Mouse (Mus musculus): Measurements from ENCODE around the gene Rnh1. TPM values are rescaled to one million over a fixed set of nuclear protein-coding genes. Genes with fewer than 3 reads are reported as not detected.

The Rnh1 gene
- total and polyA plus RNA-seq, 3 experiments = 71.4 to 94.5 TPM; not detected in 1

- DNase-seq (ENCODE audit: low read depth, low spot score) = no peak
- peaks cover 0 to 1% of the 10 kb centered on the region in 2 experiments; a peak in 2 of 4 replicates for H3K36me3 ChIP-seq (ENCODE audit: control insufficient read depth in 1 of 2, insufficient read depth in 2 of 2, low read length in 2 of 2)
- H3K79me2 ChIP-seq (ENCODE audit: control insufficient read depth, insufficient read depth, low read length, poor library complexity) = no peaks in the 10 kb centered on the region
- no peak overlapping the region for H3K27ac ChIP-seq (ENCODE audit: control insufficient read depth, low read depth, low read length)
- no peak overlapping the region for H3K9ac ChIP-seq (ENCODE audit: control insufficient read depth, low read depth, low read length, poor library complexity, severe bottlenecking)
- H3K27me3 ChIP-seq (ENCODE audit: control insufficient read depth in 1 of 2, insufficient read depth in 2 of 2, low read length in 2 of 2) = no peaks in the 10 kb centered on the region
- no peak overlapping the region for H3K4me3 ChIP-seq (ENCODE audit: control insufficient read depth in 1 of 2, insufficient read depth in 1 of 2, low read depth in 2 of 2, low read length in 2 of 2)
- TF ChIP-seq MAX (IDR thresholded peaks at IDR 0.05; ENCODE audit: low read length) (no peak), ZKSCAN1 (IDR thresholded peaks at IDR 0.05; ENCODE audit: low read depth, low read length) (no peak), ETS1 (IDR thresholded peaks at IDR 0.05; ENCODE audit: low read depth, low read length) (no peak), EP300 (IDR thresholded peaks at IDR 0.05; ENCODE audit: low read depth in 1 of 2, low read length in 2 of 2) (no peak), TCF12 (IDR thresholded peaks at IDR 0.05; ENCODE audit: low read depth, low read length) (no peak), HCFC1 (IDR thresholded peaks at IDR 0.05; ENCODE audit: low read depth, low read length) (no peak), ELF1 (IDR thresholded peaks at IDR 0.05; ENCODE audit: low read depth, low read length) (no peak), GATA1 (IDR thresholded peaks at IDR 0.05; ENCODE audit: low read depth, low read length) (no peak), GABPA (IDR thresholded peaks at IDR 0.05; ENCODE audit: low read depth, low read length) (no peak), POLR2AphosphoS2 (IDR thresholded peaks at IDR 0.05; ENCODE audit: low read length) (no peak)
- H3K4me1 ChIP-seq (ENCODE audit: control insufficient read depth in 1 of 2, insufficient read depth in 2 of 2, low read length in 2 of 2) = no peaks in the 10 kb centered on the region
- no peaks in the 10 kb centered on the region for H3K9me3 ChIP-seq (replicated peaks; ENCODE audit: insufficient read depth, low read length)
Measured at GRCm38 (mm10) chr7:141155362-141155761, 17.3 kb downstream of the Rnh1 start.

GRCm38 (mm10) chr7:141148639-141149038 is 24.0 kb downstream of the Rnh1 start:
- TF ChIP-seq JUND (IDR thresholded peaks at IDR 0.05; ENCODE audit: low read depth, low read length) = no peak
- no peak for TF ChIP-seq SMC3 (IDR thresholded peaks at IDR 0.05; ENCODE audit: low read depth, low read length)
- TF ChIP-seq MAZ (IDR thresholded peaks at IDR 0.05; ENCODE audit: low read depth, low read length) = no peak
- no peak for TF ChIP-seq HCFC1 (IDR thresholded peaks at IDR 0.05; ENCODE audit: low read depth, low read length)
- TF ChIP-seq ZMIZ1 (IDR thresholded peaks at IDR 0.05; ENCODE audit: low read depth, low read length) = no peak
- no peak for TF ChIP-seq POLR2AphosphoS5 (IDR thresholded peaks at IDR 0.05; ENCODE audit: borderline replicate concordance, low read depth, low read length)
- TF ChIP-seq E2F4 (IDR thresholded peaks at IDR 0.05; ENCODE audit: borderline replicate concordance, low read depth, low read length) = no peak
- TF ChIP-seq UBTF (IDR thresholded peaks at IDR 0.05; ENCODE audit: borderline replicate concordance, insufficient read depth, low read depth, low read length) = no peak
- no peak for TF ChIP-seq USF1 (IDR thresholded peaks at IDR 0.05; ENCODE audit: low read depth, low read length)
- no peak for TF ChIP-seq ZC3H11A (IDR thresholded peaks at IDR 0.05; ENCODE audit: low read depth, low read length)
- no peak for TF ChIP-seq GATA1 (IDR thresholded peaks at IDR 0.05; ENCODE audit: low read depth, low read length)
- no peak for TF ChIP-seq SIN3A (IDR thresholded peaks at IDR 0.05; ENCODE audit: low read length)
- TF ChIP-seq NELFE (IDR thresholded peaks at IDR 0.05; ENCODE audit: low read depth, low read length) = no peak
- no peak for TF ChIP-seq TAL1 (IDR thresholded peaks at IDR 0.05; ENCODE audit: low read length)
- Histone ChIP-seq H3K79me2 (ENCODE audit: control insufficient read depth, insufficient read depth, low read length, poor library complexity) (no peaks in the 10 kb centered on the region), H3K27me3 (ENCODE audit: control insufficient read depth in 1 of 2, insufficient read depth in 2 of 2, low read length in 2 of 2) (no peaks in the 10 kb centered on the region), H3K9me3 (replicated peaks; ENCODE audit: insufficient read depth, low read length) (no peaks in the 10 kb centered on the region), H3K4me3 (ENCODE audit: control insufficient read depth in 1 of 2, insufficient read depth in 1 of 2, low read depth in 2 of 2, low read length in 2 of 2) (no peak overlapping the region), H3K4me1 (ENCODE audit: control insufficient read depth in 1 of 2, insufficient read depth in 2 of 2, low read length in 2 of 2) (peaks cover 18 to 21% of the 10 kb centered on the region in 2 experiments), H3K36me3 (ENCODE audit: control insufficient read depth in 1 of 2, insufficient read depth in 2 of 2, low read length in 2 of 2) (peaks cover 2 to 17% of the 10 kb centered on the region in 2 experiments; a peak in 3 of 4 replicates), H3K27ac (ENCODE audit: control insufficient read depth, low read depth, low read length) (no peak overlapping the region), H3K9ac (ENCODE audit: control insufficient read depth, low read depth, low read length, poor library complexity, severe bottlenecking) (no peak overlapping the region)
- no peak for DNase-seq (ENCODE audit: low read depth, low spot score)

Data from MEL (cell line).